Mouse (Mus musculus) heart, adult 2 months (tissue): Measurements from ENCODE around the gene Tmem222.
A peak's percentile ranks its signal among the peaks of the same experiment; 100 is the strongest.

Experiments
- CTCF ChIP-seq: fragments of 200-600 bp; IDR thresholded peaks from 2 replicates; pipeline ENCODE4 v1.8.1; 2022; ENCODE audit warnings: antibody characterized with exemption, mild to moderate bottlenecking, moderate library complexity
- POLR2A ChIP-seq: fragments of 200-500 bp; IDR thresholded peaks from 2 replicates; pipeline ENCODE4 v1.6.1; 2011; ENCODE audit warnings: mild to moderate bottlenecking, low read depth, low read length, control low read depth; ENCODE audit not compliant: insufficient read depth

DNA sequence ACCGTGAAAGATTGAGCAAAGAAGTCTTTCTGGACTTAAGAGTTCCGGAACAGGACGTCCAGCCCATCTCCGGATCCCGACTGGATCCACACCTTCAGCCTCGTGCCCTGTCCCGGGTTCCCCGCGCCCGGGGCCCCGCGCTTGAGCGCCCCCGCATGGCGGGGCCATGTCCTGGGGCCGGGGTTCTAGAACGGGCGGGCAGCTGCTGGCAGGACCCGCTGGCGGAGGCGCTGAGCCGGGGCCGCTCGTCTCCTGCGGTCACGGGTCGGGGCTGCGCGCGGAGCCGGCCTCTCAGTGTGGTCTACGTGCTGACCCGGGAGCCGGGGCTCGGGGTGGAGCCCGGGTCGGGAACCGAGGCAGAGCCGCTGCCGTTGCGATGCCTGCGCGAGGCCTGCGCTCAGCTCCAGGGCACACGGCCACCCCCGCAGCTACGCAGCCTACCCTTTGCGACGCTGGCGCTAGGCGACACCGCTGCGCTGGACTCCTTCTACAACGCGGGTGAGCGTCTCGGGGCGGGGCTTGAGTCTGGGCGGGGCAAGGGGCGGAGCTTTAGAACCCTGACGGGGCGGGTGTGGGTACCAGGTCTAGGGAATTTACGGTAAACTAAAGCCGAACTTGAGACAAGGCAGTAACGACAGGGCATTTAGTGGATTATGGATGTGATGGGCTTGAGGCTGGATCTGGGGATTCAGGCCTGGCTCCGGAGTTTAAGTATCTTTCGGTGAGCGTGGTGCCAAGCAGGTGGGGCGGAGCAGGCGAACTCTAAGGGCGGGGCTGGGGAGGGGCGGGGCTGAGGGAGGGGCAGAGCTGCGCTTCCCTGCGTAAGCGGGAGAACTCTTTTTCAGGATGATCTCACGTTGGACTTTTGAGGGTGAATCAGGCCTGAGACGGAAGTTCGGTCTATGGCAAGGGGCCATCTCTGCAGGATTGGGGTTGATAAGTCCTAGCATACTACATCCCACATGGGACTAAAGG, 36.4 kb downstream of the Tmem222 start:
- TF ChIP-seq CTCF (peak; percentile 66), POLR2A (peak; percentile 98)
